Mouse (Mus musculus) stomach, embryonic 14.5 days (tissue): ENCODE measurements around the gene Ndufv2. TPM values are rescaled to one million over a fixed set of nuclear protein-coding genes. Genes with fewer than 3 reads are reported as not detected.
A peak's percentile ranks its signal among the peaks of the same experiment; 100 is the strongest.
"Not testable (repeated sequence)": the region's sequence is repeated elsewhere in the genome, so short reads cannot be mapped to it uniquely, and the experiment has no call there.

ENCODE experiments used
- ATAC-seq: fragments of 200-750 bp; cut with Nextera tagmentation; 2 replicates; pipeline ENCODE4 v1.8.0; 2017; ENCODE audit warnings: low read depth, moderate TSS enrichment; ENCODE audit not compliant: insufficient number of reproducible peaks, insufficient read depth, low FRiP score
- H3K27ac ChIP-seq: fragments of 300-500 bp; sonication (generic); 2 replicates; pipeline ENCODE4 v1.5.1; 2014; ENCODE audit warnings: mild to moderate bottlenecking, low read length, moderate library complexity, mixed read lengths
- H3K27me3 ChIP-seq: fragments of 300-500 bp; sonication (generic); 2 replicates; pipeline ENCODE4 v1.6.1; 2014; ENCODE audit warnings: low read length, control low read depth, mixed read lengths; ENCODE audit not compliant: control insufficient read depth, insufficient read depth
- H3K36me3 ChIP-seq: fragments of 300-500 bp; sonication (generic); 2 replicates; pipeline ENCODE4 v1.6.1; 2014; ENCODE audit warnings: mild to moderate bottlenecking, control low read depth, low read length, moderate library complexity, mixed read lengths; ENCODE audit not compliant: control insufficient read depth, insufficient read depth
- H3K4me1 ChIP-seq: fragments of 300-500 bp; sonication (generic); 2 replicates; pipeline ENCODE4 v1.6.1; 2014; ENCODE audit warnings: low read length, control low read depth, mixed read lengths; ENCODE audit not compliant: control insufficient read depth, insufficient read depth
- H3K4me2 ChIP-seq: fragments of 300-500 bp; sonication (generic); replicated peaks from 2 replicates; pipeline ENCODE4 v1.6.1; 2014; ENCODE audit warnings: low read depth, low read length, control low read depth
- H3K4me3 ChIP-seq: fragments of 300-500 bp; sonication (generic); 2 replicates; pipeline ENCODE4 v1.5.1; 2014; ENCODE audit warnings: low read depth, low read length, control low read depth
- H3K9ac ChIP-seq: fragments of 300-500 bp; sonication (generic); replicated peaks from 2 replicates; pipeline ENCODE4 v1.6.1; 2014; ENCODE audit warnings: low read depth, mild to moderate bottlenecking, control low read depth, low read length, moderate library complexity, mixed read lengths
- H3K9me3 ChIP-seq: fragments of 300-500 bp; sonication (generic); 2 replicates; pipeline ENCODE4 v1.6.1; 2016; ENCODE audit warnings: low read depth, low read length, control low read depth; ENCODE audit not compliant: control insufficient read depth
- WGBS: fragments of 180-500 bp; shearing (Covaris S2); extraction: QIAGEN DNeasy Blood & Tissue Kit; methylation state at CpG from one replicate; pipeline ENCODE4 v1.1.7; 2014; 5-methylcytosine and 5-hydroxymethylcytosine counted together
- polyA plus RNA-seq: library from polyadenylated mRNA; unstranded; fragments of >200 nt; fragmentation: Nextera tagmentation; extraction: Ambion mirVana; gene quantifications from 2 replicates; pipeline ENCODE4 v1.2.1, GENCODE M21; 2014

The Ndufv2 gene
- polyA plus RNA-seq, 1 experiment from 2014 or later: 364 TPM

DNA sequence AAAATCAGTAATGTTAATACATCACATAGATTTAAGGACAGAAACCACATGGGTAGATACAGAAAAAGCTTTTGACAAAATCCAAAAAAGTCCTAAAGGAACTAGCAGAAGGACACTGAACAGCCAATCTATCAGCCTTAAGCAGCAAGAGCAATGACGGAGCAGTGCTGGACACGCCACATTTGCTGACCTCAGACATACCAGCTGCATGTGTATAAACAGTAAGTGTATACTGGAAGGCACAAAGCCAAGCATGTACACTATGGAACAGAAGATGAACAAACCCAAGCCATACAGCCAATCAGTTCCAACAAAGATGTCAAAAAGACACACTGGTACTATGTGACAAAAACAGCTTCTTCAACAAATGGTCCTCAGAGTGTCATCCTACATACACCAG lies 44.2 kb downstream of the Ndufv2 start:
- Histone ChIP-seq H3K27me3 (no peaks in the 10 kb centered on the region), H3K36me3 (no peaks in the 10 kb centered on the region), H3K27ac (no peak overlapping the region), H3K9me3 (no peaks in the 10 kb centered on the region), H3K4me2 (no peak overlapping the region), H3K9ac (no peak overlapping the region), H3K4me3 (no peak overlapping the region), H3K4me1 (0 out of 2 replicates have a peak, but pooled peaks cover 5% of the 10 kb centered on the region)
- 47% methylated on average over 2 of the region's 2 CpGs for WGBS
- ATAC-seq: no peak

GRCm38 (mm10) chr17:66053349-66053748 lies 48.0 kb downstream of the Ndufv2 start:
- H3K27me3 ChIP-seq: no peaks in the 10 kb centered on the region
- no peak overlapping the region for H3K4me3 ChIP-seq
- 0 out of 2 replicates have a peak overlapping the region, but pooled peaks have one; percentile 14 for H3K9ac ChIP-seq
- H3K4me1 ChIP-seq: 0 out of 2 replicates have a peak, but pooled peaks cover 5% of the 10 kb centered on the region
- no peak overlapping the region for H3K27ac ChIP-seq
- no peaks in the 10 kb centered on the region for H3K36me3 ChIP-seq
- ATAC-seq: no peak
- no peak overlapping the region for H3K4me2 ChIP-seq
- H3K9me3 ChIP-seq: no peaks in the 10 kb centered on the region
- WGBS: 61% methylated on average over 4 of the region's 4 CpGs

DNA sequence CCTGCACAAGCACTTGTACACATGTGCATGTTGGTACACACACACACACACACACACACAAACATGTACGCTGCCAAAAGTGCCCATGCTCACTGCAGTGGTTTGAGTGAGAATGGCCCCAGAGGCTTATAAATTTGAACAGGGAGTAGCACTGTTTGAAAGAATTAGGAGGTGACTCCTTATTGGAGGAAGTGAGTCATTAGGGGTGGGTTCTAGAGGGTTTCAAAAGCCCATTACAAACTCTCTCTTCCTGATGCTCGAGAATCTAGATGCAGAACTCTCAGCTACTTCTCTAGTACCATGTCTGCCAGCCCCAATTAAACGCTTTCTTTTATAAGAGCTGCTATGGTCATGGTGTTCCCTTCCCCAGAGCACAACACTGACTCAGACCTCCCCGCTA lies 52.6 kb downstream of the Ndufv2 start:
- WGBS: 81% methylated on average over 4 of the region's 4 CpGs
- H3K36me3 ChIP-seq: no peaks in the 10 kb centered on the region; the same call in 1 of the 2 replicates

DNA sequence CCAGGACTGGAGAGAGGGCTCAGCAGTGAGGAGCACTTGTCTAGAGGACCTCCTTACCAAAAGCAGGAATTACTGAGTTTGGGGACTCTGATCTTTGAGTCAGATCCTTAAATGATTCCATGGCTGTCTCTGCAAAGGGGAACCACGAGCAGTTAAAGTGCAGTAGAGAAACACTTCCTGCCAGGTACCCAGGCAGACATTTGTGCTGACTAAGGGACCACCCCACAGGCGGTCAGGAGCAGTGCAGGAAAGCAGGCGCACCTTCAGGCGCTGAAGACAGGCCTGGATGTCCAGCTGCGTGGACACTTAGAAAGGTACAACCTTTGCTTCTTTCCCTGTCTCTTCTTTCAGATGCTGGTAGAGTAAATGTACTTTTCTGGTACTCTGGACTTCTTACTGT lies 53.2 kb downstream of the Ndufv2 start:
- Histone ChIP-seq H3K36me3 (no peaks in the 10 kb centered on the region; the same call in 1 of the 2 replicates), H3K9ac (no peak overlapping the region), H3K27me3 (no peaks in the 10 kb centered on the region), H3K4me2 (no peak overlapping the region), H3K4me3 (no peak overlapping the region), H3K4me1 (no peaks in the 10 kb centered on the region), H3K9me3 (no peaks in the 10 kb centered on the region), H3K27ac (no peak overlapping the region)
- WGBS: 64% methylated on average over 5 of the region's 5 CpGs
- ATAC-seq: no peak

More for the DNA sequence above, 52.6 kb downstream of the Ndufv2 start:
- no peak for ATAC-seq
- no peak overlapping the region for H3K4me3 ChIP-seq
- H3K9me3 ChIP-seq: no peaks in the 10 kb centered on the region
- H3K9ac ChIP-seq: no peak overlapping the region
- no peak overlapping the region for H3K27ac ChIP-seq
- no peaks in the 10 kb centered on the region for H3K4me1 ChIP-seq
- H3K4me2 ChIP-seq: no peak overlapping the region
- H3K27me3 ChIP-seq: no peaks in the 10 kb centered on the region

- not testable (repeated sequence) for ATAC-seq, H3K9me3 ChIP-seq, H3K4me3 ChIP-seq, H3K36me3 ChIP-seq, H3K4me2 ChIP-seq, H3K27me3 ChIP-seq, H3K9ac ChIP-seq, H3K27ac ChIP-seq, H3K4me1 ChIP-seq
- WGBS: 86% methylated on average over 4 of the region's 4 CpGs
Measured at GRCm38 (mm10) chr17:66043679-66044078, 57.7 kb downstream of the Ndufv2 start.

DNA sequence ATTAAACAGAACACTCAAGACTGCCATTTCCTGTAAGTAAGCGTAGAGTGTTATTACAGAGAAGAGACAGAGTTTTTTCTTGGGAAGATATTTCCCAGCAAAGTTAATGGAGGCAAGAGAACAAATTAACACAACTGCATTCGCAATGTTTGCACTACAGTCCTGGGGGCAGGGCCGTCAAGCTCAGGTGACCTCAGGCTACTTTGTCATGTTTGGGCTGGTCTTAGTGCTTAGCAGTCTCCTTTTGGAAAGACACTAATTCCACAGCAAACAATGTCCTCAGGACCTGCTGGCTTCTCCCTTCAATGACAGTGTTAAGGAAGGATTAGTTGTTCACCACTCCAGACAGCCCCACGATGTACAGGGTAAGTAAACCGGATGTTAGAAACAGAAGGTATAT lies 60.3 kb downstream of the Ndufv2 start:
- Histone ChIP-seq H3K9me3 (no peaks in the 10 kb centered on the region), H3K4me3 (no peak overlapping the region), H3K9ac (no peak overlapping the region), H3K36me3 (no peaks in the 10 kb centered on the region; the same call in none of the 2 replicates), H3K27me3 (no peaks in the 10 kb centered on the region), H3K4me2 (no peak overlapping the region), H3K27ac (peak overlapping the region; percentile 67; the same call in 1 of the 2 replicates), H3K4me1 (peaks cover 7% of the 10 kb centered on the region; the same call in 1 of the 2 replicates)
- WGBS: 25% methylated on average over 5 of the region's 5 CpGs
- peak; percentile 42; the same call in 1 of the 2 replicates for ATAC-seq

DNA sequence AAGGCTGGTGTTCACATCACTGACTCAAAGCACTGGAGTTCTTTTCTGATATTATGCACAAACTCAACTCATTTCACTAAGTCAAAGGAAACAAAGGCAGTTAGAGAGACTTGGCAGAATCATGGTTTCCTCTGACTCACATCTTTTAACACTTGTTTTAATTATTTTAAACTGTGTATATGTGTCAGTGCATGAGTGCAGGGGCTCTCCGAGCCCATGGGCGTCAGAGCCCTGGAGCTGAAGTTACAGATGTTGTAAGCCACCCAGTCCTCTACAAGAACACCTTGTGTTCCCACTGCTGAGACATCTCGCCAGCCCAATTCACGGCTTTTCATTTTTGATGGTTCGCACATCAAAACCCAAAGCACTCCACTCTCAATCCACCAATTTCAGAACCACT lies 68.1 kb downstream of the Ndufv2 start:
- 85% methylated on average over 5 of the region's 5 CpGs for WGBS
- H3K4me3 ChIP-seq: no peak overlapping the region
- H3K4me2 ChIP-seq: no peak overlapping the region
- no peak overlapping the region for H3K9ac ChIP-seq
- no peaks in the 10 kb centered on the region; the same call in 1 of the 2 replicates for H3K36me3 ChIP-seq
- H3K27ac ChIP-seq: no peak overlapping the region
- no peaks in the 10 kb centered on the region for H3K4me1 ChIP-seq
- H3K9me3 ChIP-seq: no peaks in the 10 kb centered on the region
- no peak for ATAC-seq
- H3K27me3 ChIP-seq: no peaks in the 10 kb centered on the region

GRCm38 (mm10) chr17:66031991-66032390 lies 69.4 kb downstream of the Ndufv2 start:
- Histone ChIP-seq H3K27me3 (no peaks in the 10 kb centered on the region), H3K36me3 (no peaks in the 10 kb centered on the region; the same call in 1 of the 2 replicates), H3K27ac (no peak overlapping the region), H3K4me2 (no peak overlapping the region), H3K9me3 (no peaks in the 10 kb centered on the region), H3K9ac (no peak overlapping the region), H3K4me1 (no peaks in the 10 kb centered on the region), H3K4me3 (no peak overlapping the region)
- 86% methylated on average over 5 of the region's 5 CpGs for WGBS
- ATAC-seq: no peak
